Mouse (Mus musculus): ENCODE data around the gene Rbfox1. TPM values are rescaled to one million over a fixed set of nuclear protein-coding genes. Genes with fewer than 3 reads are reported as not detected.

Gene Rbfox1
- polyA plus RNA-seq, 2 experiments from 2014 or later: not detected

- no peak for ATAC-seq
Observed at GRCm38 (mm10) chr16:7092811-7093210, 1207.7 kb downstream of the Rbfox1 start.

DNA sequence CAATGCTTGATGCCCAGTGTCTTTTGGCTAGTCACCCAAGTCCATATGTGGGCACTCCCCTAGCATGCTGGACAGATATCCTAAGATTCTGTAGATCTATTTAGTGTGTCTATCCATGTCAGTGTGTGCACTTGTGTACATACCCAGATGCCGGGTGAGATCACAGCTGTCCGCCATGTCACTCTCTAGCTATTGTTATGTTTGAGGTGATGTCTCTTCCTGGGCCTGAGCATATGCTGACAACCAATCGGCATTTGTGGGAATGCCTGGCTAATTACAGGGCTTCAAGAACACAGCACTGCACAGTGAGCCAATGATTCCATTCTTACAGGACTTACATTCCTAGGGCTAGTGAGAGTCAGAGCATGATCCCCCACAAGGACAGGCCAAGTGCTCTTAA is 1208.5 kb downstream of the Rbfox1 start:
- ATAC-seq: no peak

DNA sequence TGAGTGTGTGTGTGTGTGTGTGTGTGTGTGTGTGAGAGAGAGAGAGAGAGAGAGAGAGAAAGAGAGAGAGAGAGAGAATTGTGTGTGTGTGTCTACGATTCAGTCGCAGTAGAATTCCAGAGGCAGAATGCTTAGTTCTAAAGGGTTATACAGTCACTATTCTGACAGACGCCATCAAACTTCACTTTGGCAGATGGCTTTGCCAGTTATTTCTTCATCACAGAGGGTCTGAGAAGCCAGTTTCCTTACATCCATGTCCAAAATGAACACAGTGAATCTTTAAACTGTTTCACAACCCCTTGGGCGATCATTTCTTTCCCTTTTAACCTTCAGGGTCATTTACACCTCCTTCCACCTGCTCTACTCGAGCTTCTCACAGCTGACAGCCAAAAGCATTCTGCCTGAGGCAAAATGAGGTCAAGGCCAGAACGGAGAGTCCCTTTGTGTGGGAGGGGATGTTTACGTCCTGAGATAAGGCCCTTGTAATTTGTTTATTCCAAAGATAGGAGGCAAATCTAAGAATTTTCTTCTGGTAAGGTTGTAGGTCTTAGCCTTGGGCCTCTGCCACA is 1209.1 kb downstream of the Rbfox1 start:
- no peak for ATAC-seq

DNA sequence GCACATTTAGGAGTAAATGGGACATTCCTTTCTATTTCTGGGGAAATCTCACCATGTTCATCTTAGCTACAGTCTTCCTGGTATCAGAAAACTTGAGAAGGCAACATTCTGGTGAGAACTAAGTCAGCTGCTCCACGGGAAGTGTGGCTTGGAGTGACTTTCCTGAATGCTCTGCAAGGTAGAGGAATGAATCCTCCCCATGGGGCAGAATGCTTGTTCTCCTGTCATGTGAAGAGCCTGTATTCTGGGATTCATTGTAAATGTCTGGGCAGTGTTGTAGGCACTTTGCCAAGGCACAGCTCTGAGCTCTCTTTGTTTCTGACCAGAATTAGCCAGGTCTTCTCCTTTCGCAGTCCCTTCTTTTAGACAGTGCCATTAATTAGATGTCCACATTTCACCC is 1211.9 kb downstream of the Rbfox1 start:
- no peak for ATAC-seq

DNA sequence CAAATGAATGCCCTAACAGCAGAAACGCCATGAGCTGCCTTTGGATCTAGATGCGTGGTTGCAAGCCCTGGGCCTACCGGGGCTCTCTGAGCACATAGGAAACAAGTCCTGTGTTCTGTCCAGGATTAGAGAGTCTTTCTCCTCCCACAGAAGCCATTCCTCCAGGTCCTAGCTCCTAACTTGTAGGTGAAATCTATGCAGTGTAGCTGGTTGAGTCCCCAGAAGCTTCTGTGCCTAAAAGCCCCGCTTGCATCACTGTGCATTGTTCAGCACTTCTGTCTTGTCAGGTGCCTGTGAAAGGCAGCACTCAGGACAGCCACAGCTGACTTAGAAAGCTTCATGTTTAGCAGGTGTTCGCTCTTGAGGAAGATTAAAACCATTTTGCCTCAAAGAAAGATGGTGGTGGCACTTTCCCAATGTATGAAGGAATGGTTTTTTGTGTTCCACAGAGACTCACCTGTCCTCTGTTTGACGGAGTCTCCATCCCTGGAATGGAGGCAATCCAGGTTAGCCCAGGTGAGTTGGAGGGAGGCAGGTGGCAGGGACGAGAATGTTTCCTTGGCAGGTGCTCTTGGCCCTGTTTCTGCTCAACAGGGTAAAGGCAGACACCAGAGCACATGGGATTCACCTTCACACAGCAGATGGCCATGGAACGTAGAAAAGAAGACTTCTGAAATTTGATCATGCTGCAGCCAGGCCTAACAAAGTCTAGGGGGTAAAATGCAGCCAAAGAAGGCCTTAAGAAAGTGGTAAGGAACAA is 1213.0 kb downstream of the Rbfox1 start:
- no peak for ATAC-seq

DNA sequence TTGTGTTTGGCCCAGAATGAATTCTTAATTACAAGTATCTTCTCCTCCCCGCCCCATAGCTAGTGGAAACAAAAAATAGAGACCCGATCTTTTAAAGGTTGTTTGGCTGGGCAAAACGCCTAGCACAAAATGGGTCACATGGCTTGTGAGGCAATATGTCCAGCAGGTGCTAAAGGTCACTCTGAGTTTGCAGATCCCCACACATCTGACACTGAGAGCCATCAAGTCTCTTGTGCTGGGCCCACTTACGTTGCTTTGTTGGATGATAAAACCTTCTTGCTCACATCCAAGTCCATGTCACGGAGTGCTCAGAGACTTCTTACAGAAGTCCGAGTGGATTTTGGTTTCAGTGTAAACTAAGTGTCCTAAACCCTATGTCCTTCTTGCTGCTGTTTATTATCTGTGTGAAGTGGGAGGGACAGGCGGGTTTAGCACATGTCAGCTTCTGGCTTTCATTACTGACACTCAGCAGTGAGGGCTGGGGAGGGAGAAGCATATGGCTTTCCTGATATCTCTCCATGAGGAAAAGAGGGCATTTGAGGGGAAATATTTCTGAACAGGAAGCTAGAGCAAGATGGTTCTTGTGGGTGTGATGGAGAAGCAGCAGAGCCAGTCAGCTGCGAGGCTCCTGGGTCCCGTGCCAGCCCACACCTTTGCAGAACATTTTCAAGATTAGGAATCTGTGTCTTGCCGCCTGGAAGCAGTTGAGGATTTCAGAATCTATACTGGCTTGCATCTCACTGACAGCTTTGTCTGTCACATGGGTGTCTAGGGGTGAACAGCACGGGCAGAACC is 1214.5 kb downstream of the Rbfox1 start:
- ATAC-seq: no peak

DNA sequence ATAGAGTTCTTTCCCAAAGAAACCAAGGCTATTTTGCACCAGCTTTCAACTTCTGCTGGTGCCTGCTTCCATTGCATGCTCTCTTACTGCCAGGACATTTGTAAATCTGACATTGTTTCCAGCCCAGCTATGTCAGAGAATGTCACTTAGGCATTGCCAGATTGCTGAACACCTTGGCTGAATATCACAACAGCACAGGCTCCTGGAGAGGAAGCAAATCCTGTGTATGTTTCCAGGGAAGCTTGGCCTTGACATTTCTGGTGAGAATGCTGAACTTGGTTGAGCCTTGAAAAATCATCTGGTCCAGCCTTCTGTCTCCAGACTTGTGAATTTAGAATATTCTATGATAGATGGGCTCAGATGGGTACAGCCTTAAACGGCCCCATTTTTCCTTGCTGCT is 1217.3 kb downstream of the Rbfox1 start:
- no peak for ATAC-seq

- ATAC-seq: no peak
Observed at GRCm38 (mm10) chr16:7103301-7103700, 1218.1 kb downstream of the Rbfox1 start.

- no peak for ATAC-seq
Observed at GRCm38 (mm10) chr16:7106450-7107015, 1221.4 kb downstream of the Rbfox1 start.

- no peak for ATAC-seq
Observed at GRCm38 (mm10) chr16:7115945-7116344, 1230.8 kb downstream of the Rbfox1 start.

GRCm38 (mm10) chr16:7129591-7129990 is 1244.4 kb downstream of the Rbfox1 start:
- ATAC-seq: no peak

GRCm38 (mm10) chr16:7132434-7132833 is 1247.3 kb downstream of the Rbfox1 start:
- ATAC-seq: no peak

DNA sequence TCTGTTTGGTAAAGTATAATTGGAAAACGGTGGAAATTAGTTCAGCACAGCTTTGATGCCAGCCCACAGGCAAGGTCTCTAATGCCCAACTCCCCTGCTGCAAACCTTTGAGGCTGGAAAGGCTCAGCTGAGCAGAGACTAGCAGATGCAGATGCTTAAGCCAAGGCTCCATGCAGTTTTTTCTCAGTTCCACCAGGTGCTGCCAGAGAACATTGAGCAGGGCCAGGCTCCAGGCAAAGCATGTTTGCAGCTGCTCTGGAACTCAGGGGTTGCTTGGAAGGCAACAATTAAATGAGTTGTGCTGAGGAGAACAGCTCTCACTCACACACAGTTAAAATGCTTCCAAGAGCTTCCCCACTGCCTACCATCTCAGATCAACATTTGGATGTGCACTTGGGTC is 1251.8 kb downstream of the Rbfox1 start:
- no peak for ATAC-seq

DNA sequence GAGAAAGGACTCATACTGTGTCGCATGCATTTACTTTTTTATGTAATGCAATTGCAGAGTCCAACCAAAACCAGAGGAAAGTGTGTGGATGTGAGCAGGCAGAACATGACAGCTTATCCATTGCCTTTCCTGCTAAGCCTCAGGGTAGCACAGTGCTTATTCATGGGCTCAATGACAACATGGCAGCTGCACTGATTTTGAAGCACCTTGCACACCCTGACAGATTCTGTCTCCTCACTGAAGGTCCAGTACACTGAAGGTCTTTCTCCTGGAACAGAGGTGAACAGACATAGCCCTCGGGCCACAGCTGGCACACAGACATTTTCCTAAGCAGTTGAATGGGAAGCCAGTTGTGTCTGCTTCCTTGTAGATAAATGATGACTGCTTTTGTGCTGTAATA is 1254.3 kb downstream of the Rbfox1 start:
- no peak for ATAC-seq

DNA sequence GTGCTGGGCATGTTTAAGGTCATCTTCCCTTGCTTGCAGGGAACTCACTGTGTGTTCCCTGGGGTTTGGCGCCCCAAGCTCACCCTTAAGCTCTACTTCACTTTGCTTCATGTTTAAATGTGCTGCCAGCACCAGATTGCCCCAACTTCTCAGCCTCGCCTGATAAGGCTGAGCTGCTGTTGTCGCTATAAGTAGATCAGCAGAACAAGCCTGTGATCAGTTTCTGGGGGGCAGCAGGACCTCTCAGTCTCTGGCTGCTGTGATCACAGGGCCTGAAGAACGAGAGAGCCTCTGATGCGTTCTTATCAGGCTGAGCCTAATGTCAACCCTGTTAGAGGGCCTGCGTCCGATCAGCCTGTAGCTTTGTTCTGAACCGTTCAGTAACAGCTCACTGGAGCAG is 1255.8 kb downstream of the Rbfox1 start:
- ATAC-seq: no peak

GRCm38 (mm10) chr16:7145505-7145904 is 1260.3 kb downstream of the Rbfox1 start:
- no peak for ATAC-seq

GRCm38 (mm10) chr16:7146454-7146853 is 1261.3 kb downstream of the Rbfox1 start:
- no peak for ATAC-seq

DNA sequence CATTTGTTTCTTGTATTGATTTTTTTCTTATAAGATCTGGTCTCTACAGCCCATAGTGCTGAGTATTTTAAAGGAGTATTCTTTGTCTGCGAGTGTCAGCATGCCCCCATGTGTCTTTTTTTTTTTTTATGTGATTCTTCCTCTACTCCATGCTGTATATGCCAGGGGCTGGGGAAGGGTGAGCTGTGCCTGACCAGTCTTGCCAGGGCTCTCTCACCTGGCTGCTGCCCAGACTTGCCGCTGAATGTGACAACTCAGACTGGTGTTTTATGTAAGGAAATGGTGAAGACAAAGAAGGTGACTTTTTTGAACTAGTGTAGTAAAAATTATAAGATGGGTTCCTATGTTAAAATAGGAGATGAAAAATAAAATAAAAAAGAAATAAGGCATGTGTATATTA is 1262.7 kb downstream of the Rbfox1 start:
- ATAC-seq: no peak

DNA sequence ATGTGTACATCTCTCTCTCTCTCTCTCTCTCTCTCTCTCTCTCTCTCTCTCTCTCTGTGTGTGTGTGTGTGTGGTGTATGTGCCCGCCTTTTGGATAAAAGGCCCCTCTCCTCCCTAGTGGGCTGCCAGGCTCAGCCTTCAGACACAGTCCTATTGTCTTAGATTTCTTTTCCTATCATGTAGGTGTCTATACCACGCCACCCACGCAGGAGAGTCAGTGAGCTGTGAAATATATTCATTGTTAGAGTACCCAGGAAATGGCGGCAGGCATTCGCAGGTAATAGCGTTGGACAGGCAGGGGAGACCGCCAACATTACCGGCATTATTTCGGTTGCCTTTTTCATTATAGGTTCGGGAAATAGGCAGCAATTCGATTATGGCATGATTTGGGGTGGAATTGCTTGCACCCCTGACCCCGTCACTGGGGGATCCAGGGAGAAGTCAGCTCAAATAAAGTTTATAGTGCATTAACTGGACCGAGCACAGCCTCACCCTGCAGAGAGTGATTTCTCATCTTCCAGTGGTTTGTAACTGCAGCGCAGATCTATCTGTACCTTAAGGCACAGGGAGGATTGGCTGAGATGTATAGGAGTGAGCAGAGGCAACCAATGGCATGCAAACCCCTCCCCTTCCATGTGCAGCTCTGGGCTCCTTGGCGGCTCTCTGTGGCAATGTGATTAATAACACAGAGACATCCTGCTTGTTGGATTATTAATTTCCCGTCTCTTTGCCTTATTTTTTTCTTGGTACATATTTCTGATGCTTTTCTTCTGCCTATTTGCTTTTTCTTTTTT is 1264.1 kb downstream of the Rbfox1 start:
- ATAC-seq: no peak

- ATAC-seq: no peak
Observed at GRCm38 (mm10) chr16:7150201-7150791, 1265.1 kb downstream of the Rbfox1 start.

- ATAC-seq: no peak
Observed at GRCm38 (mm10) chr16:7152401-7152800, 1267.2 kb downstream of the Rbfox1 start.

- no peak for ATAC-seq
Observed at GRCm38 (mm10) chr16:7154671-7155070, 1269.5 kb downstream of the Rbfox1 start.

All from CD4-positive, CD25-positive, alpha-beta regulatory T cell, adult 4 months (primary cell).